Mouse (Mus musculus): ENCODE measurements at regions not wholly inside any gene's neighbourhood (a gene's known extent, or its start where the extent isn't known, plus 50 kb on each side); places are given as distances from the start of the nearest gene placed in this dataset.
"Not testable (repeated sequence)": the region's sequence is repeated elsewhere in the genome, so short reads cannot be mapped to it uniquely, and the experiment has no call there.

- DNase-seq, result peak; percentile 48
Measured at GRCm38 (mm10) chr7:111969198-111969887, 54.0 kb upstream of the Usp47 start.

- no peak for DNase-seq
Measured at GRCm38 (mm10) chr7:111968261-111968660, 55.0 kb upstream of the Usp47 start.

DNA sequence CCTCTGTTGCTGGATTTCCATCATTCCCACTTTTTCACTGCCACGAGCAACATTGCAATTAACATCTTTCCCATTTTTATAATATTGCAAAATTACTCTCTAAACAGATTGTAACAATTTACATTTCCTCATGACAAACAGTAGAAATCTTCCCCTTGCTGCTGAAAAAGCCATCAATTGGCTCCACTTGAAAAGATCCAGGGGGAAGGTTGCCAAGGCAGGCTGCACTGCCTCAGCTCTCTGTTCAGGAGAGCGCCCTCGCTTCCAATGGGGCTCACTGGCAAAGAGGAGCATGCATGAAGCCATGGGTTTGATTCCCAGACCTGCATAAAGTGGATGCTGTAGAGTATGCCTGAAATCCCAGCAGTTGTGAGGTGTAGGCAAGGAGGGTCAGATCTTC lies 56.6 kb upstream of the Usp47 start:
- peak; percentile 42 for DNase-seq

DNA sequence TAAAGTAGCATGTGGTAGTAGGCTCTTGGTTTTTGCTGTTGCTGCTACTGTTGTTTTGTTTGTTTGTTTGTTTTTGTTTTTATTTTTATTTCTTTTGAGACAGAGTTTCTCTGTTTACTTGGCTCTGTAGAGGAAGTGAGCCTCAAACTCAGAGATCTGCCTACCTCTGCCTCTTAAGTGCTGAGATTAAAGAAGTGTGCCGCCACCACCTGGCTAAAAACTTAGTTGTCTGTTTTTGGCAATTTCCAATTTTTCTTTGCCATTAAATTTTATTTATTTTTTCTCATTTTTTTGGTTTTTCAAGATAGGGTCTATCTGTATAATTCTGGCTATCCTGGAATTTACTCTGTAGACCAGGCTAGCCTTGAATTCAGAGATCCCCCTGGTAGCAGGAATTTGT lies 59.3 kb upstream of the Usp47 start:
- no peak for DNase-seq

DNA sequence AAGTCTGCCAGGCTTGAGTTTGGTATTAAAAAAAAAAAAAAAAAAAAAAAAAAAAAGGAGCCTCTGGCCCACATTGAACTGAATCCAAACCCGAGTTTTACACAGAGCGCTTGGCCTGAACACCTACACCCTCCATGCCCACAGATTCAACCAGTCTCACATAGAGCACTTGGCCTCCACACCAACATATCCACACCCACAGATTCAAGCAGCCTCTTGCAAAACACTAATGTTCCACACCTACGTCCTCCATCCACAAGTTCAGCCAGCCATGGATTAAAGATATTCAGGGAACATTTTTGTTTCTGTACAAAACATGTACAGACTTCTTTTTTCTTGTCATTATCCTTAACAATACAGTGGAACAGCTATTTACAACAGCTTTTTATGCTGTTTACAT lies 63.3 kb upstream of the Usp47 start:
- DNase-seq, result peak; percentile 29

DNA sequence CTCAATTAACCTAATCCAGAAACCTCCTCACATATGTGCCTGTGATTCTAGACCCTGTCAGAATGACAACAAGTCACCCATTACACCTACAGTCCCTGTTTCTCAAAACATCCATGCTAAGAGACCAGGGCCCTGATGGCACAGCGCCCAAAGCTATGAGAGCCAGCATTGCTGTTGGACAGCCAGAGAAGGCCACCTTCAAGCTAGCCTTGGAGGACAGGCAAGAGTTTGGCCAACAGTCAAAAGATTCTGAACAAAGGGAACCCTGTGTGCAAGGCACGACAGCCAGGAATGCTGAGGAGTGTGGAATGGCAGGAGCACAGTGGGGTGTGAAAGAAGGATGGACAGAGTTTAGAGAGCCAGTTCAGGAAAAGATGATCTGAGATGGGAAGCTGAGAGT lies 66.6 kb upstream of the Usp47 start:
- no peak for DNase-seq

DNA sequence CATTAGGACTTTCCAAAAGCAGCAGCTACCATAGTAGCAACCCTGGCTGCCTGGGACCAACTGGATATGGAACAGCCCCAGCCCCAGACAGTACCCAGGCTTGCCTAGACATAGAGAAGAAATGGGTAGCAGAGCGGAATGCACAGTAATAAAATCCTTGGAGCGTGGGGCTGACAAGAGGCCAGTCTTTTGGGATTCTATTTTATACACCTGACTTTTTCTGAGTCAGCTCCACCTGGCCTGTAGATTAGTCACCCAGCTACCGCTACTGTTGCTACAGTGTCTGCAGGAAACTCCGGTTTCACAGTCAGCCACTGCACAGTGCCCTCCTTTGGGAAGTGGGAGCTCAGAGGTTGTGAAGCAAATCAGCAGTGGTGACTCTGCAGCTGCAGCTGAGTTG lies 83.7 kb upstream of the Usp47 start:
- DNase-seq, result no peak

GRCm38 (mm10) chr7:111937547-111937946 lies 85.8 kb upstream of the Usp47 start:
- no peak for DNase-seq

GRCm38 (mm10) chr7:111937102-111937501 lies 86.2 kb upstream of the Usp47 start:
- no peak for DNase-seq

GRCm38 (mm10) chr7:111932725-111933124 lies 90.6 kb upstream of the Usp47 start:
- no peak for DNase-seq

DNA sequence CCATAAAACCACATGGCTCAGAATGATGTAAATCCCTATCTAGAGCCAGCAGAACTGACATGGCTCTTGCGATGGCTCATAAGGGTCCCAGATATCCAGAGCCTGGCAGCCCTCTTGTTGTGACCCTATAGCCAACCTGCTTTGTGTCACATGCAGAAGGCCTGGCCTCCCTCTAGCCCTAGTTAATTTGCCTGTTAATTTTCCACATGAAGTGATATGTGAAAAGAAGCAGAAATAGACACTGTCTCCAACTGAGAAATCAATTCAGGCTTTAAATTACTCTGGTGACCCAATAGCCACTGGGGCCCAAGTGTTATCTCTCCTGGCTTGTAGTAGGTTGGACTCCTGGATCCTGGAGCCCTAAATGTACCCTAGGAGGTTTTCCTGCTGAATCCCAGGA lies 103.3 kb upstream of the Usp47 start:
- DNase-seq, result no peak

- DNase-seq, result peak; percentile 69
Measured at GRCm38 (mm10) chr7:111903741-111904231, 119.5 kb upstream of the Usp47 start.

- no peak for DNase-seq
Measured at GRCm38 (mm10) chr7:111897016-111897415, 117.2 kb upstream of the Galnt18 start.

DNA sequence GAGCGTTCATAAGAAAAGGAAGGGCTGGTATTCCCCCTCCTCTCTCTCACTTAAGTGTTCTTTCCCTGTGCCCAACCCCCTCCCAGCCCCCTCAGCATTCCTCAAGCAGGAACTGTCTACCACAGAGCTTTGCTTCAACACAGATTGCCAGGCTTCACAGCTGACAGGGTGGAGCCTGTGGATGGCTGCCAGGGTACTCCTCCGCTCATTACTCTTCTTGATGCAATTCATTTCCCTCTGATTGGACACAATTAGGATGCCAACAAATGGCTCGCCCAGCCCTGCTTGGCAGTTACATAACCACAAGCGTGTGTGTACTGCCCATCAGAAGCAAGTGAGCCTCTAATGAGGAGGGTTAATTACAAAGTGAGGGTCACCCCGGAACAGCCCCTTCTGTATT lies 116.5 kb upstream of the Galnt18 start:
- peak; percentile 96 for DNase-seq

DNA sequence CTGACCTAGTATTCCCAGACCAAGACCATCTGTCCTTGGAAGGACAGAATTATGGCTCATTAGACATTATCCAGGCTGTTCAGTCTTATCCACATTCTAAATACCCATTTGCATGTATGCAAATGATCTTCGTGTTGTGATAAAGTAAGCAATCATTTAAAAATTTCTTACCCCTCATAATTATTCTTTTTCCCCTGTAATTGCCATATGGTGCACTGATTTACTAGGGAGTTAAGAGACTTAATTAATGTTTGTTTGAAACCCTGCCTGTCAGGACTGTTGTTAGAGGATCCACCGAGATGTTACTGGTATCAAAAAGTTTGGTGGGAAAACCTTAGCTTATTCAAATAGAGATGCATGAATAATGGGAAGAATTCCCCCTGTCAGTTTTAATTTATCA lies 103.2 kb upstream of the Galnt18 start:
- DNase-seq, result no peak

DNA sequence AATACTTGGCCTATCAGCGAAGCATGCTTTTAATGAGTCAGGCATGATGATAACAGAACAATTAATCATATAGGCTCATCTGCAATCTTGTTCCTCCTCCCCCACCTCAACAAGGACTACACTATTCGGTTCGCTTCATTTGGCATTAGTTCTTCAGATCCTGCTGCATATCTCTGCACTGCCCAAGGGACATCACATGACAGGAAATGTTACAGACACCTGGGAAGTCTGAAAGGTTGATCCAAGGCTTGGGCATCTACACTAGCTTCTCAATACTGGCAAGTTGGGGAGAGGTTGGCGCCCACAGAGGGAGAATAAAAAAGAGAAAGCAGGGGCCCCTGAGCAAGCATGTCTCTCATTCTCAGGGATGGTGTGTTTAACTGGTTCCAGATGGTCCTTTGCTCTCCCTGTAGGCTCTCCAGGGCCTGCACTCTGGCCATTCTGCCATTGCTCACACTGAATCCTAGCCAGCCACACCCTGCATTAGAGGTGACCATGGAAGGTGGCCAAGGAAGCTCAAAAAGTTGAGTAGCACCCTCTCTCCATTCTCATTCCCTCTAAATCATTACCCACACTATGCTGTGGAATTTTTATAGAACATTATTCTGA lies 100.4 kb upstream of the Galnt18 start:
- DNase-seq, result no peak

- DNase-seq, result no peak
Measured at GRCm38 (mm10) chr7:111877591-111877990, 97.8 kb upstream of the Galnt18 start.

- no peak for DNase-seq
Measured at GRCm38 (mm10) chr7:111875949-111876348, 96.2 kb upstream of the Galnt18 start.

- DNase-seq, result no peak
Measured at GRCm38 (mm10) chr7:111869337-111869736, 89.6 kb upstream of the Galnt18 start.

GRCm38 (mm10) chr7:111863035-111863434 lies 83.3 kb upstream of the Galnt18 start:
- DNase-seq, result no peak

DNA sequence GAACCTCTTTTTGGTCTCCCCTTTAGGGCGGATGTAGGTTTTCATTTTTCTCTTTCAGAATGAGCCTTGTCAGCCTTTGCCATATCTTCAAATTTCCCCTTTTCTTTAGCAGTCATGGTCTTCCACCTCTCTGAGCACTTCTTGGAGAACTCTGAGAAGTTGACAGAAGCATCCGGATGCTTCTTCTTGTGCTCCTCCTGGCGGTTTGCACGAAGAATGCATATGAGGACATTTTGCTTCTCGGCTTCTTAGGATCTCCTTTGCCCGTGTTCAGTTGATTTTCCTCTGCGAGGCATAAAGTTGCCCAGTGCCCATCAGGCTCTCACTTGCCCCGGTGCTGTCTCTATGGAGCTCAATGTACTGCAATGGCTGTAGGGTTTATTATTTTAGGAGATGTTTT lies 78.5 kb upstream of the Galnt18 start:
- not testable (repeated sequence) for DNase-seq

- DNase-seq, result no peak
Measured at GRCm38 (mm10) chr7:111856977-111857376, 77.2 kb upstream of the Galnt18 start.

DNA sequence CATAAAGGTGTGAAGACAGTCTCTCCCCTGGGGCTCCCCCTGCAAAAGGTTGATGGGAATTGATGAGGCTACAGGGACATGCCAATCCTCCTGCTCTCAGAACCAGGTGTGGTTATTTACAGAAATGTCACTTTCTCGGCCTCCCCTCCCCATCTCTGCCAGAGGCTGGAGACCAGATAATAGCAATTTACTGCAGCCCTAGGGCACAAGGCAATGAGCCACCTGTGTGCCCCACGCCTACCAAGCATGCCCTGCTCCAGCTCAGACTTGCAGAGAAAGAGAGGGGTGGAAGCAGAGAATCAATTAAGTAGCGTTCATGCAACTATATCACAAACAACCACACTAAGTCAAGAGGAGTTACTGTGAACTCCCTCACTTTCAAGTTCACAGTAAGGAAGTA lies 75.5 kb upstream of the Galnt18 start:
- DNase-seq, result no peak

- DNase-seq, result no peak
Measured at GRCm38 (mm10) chr7:111846417-111846816, 66.6 kb upstream of the Galnt18 start.

GRCm38 (mm10) chr7:111843715-111844114 lies 63.9 kb upstream of the Galnt18 start:
- DNase-seq, result no peak

Data from layer of hippocampus, adult 9-11 months (tissue).